In the genomic region with DNA sequence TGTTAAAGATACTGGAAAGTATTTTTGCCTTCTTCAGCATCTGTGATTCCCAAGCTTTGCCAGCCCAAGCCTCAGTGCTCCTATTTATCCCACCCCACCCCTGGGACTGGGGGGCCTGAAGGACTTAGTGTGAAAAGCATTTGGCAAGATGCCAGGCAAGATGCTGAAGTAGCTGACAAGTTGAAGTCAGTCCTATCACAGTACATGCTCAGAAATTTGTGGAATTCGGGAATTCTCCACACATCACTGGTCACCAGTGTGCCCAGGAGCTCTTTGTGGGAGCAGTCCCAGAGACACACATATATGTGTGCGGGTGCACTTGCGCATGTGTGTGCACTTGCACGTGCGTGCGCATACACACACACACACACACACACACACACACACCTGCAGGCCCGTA, we compare ENCODE assay signal across 17 mouse cellular contexts. TPM values are rescaled to one million over a fixed set of nuclear protein-coding genes. Genes with fewer than 3 reads are reported as not detected.
DNase-seq lines count a peak whose midpoint lies in the region; ATAC-seq and TF ChIP-seq lines count a peak whose summit lies in the region.
"Had no signal": no experiment of that assay in that cellular context is flagged by ENCODE, and none has a peak within 500 bp of the region (broad histone marks: within the 10 kb centered on the region; RNA-seq: fewer than 3 reads in every experiment).

No protein-coding gene starts in this region.

- WGBS in kidney, adult 2 months: 48% methylated on average over 7 of the region's 7 CpGs
- WGBS in kidney, embryonic 15.5 days: 72% methylated on average over 7 of the region's 7 CpGs
- 80% methylated on average over 7 of the region's 7 CpGs for WGBS in midbrain, postnatal 0 days
- 89% methylated on average over 7 of the region's 7 CpGs for WGBS in midbrain, embryonic 11.5 days

- H3K9me3 ChIP-seq in kidney, embryonic 15.5 days (replicated peaks): no peaks in the 10 kb centered on the region
- no peaks in the 10 kb centered on the region for H3K9me3 ChIP-seq in midbrain, postnatal 0 days (ENCODE audit: low read length)
- H3K9me3 ChIP-seq in midbrain, embryonic 11.5 days (ENCODE audit: control insufficient read depth, low read length): no peaks in the 10 kb centered on the region
- H3K9me3 ChIP-seq: limb, embryonic 12.5 days had no signal

- no peaks in the 10 kb centered on the region for H3K36me3 ChIP-seq in kidney, adult 2 months (ENCODE audit: control insufficient read depth, insufficient read depth, low read length)
- no peaks in the 10 kb centered on the region for H3K36me3 ChIP-seq in kidney, embryonic 15.5 days
- H3K36me3 ChIP-seq in midbrain, postnatal 0 days (ENCODE audit: insufficient read depth, low read length): no peaks in the 10 kb centered on the region
- no peaks in the 10 kb centered on the region for H3K36me3 ChIP-seq in midbrain, embryonic 11.5 days (ENCODE audit: control insufficient read depth, insufficient read depth, low read length)
- H3K36me3 ChIP-seq: limb, embryonic 12.5 days had no signal

- TF ChIP-seq CTCF in kidney, adult 2 months (conservative IDR thresholded peaks at IDR 0.05; ENCODE audit: insufficient read depth, insufficient read length, low read depth, low read length): no peak
- no peak for TF ChIP-seq CTCF in midbrain, postnatal 0 days (IDR thresholded peaks at IDR 0.05)

- DNase-seq in cerebellum, adult 9-10 months: peak; percentile 66
- DNase-seq in kidney, adult 2 months: peak; percentile 24
- DNase-seq in midbrain, postnatal 0 days (ENCODE audit: low spot score): peak; percentile 31
- no peak for DNase-seq in midbrain, embryonic 11.5 days (ENCODE audit: low spot score, missing footprints)
- no peak for DNase-seq in right cerebral cortex, adult 18-20 months
- DNase-seq: gastrocnemius, postnatal 36 days; thymus, postnatal 25 days had no signal

- H3K4me1 ChIP-seq in kidney, adult 2 months (ENCODE audit: control insufficient read depth, insufficient read depth, low read length): no peaks in the 10 kb centered on the region
- H3K4me1 ChIP-seq in kidney, embryonic 15.5 days: peaks cover 20% of the 10 kb centered on the region
- H3K4me1 ChIP-seq in midbrain, postnatal 0 days (ENCODE audit: insufficient read depth, low read length): no peaks in the 10 kb centered on the region
- H3K4me1 ChIP-seq in midbrain, embryonic 11.5 days (ENCODE audit: control insufficient read depth, insufficient read depth, low read length): no peaks in the 10 kb centered on the region

- no peak overlapping the region for H3K27ac ChIP-seq in kidney, adult 2 months (ENCODE audit: insufficient read depth, low read depth, low read length)
- no peak overlapping the region for H3K27ac ChIP-seq in kidney, embryonic 15.5 days
- H3K27ac ChIP-seq in midbrain, postnatal 0 days (ENCODE audit: low read depth, low read length): no peak overlapping the region
- H3K27ac ChIP-seq in midbrain, embryonic 11.5 days (ENCODE audit: low read depth, low read length): no peak overlapping the region
- H3K27ac ChIP-seq: left cerebral cortex, adult 2 months; limb, embryonic 12.5 days had no signal

- no peak overlapping the region for H3K4me3 ChIP-seq in kidney, adult 2 months (ENCODE audit: insufficient read depth, low read depth, low read length)
- no peak overlapping the region for H3K4me3 ChIP-seq in kidney, embryonic 15.5 days (replicated peaks)
- H3K4me3 ChIP-seq in midbrain, postnatal 0 days (ENCODE audit: low read depth, low read length): no peak overlapping the region
- H3K4me3 ChIP-seq in midbrain, embryonic 11.5 days (ENCODE audit: low read depth, low read length): no peak overlapping the region
- H3K4me3 ChIP-seq: left cerebral cortex, adult 2 months; limb, embryonic 12.5 days; myocyte had no signal

- no peaks in the 10 kb centered on the region for H3K27me3 ChIP-seq in kidney, adult 2 months (replicated peaks; ENCODE audit: control insufficient read depth, insufficient read depth, low read length)
- no peaks in the 10 kb centered on the region for H3K27me3 ChIP-seq in kidney, embryonic 15.5 days
- H3K27me3 ChIP-seq in midbrain, postnatal 0 days (ENCODE audit: insufficient read depth, low read length): no peaks in the 10 kb centered on the region
- no peaks in the 10 kb centered on the region for H3K27me3 ChIP-seq in midbrain, embryonic 11.5 days (ENCODE audit: control insufficient read depth, insufficient read depth, low read length)
- H3K27me3 ChIP-seq: limb, embryonic 12.5 days had no signal

- no peak for ATAC-seq in cerebellum, adult (ENCODE audit: insufficient number of reproducible peaks, low FRiP score, low TSS enrichment)
- no peak for ATAC-seq in kidney, embryonic 15.5 days (replicated peaks; ENCODE audit: low FRiP score)
- ATAC-seq in midbrain, postnatal 0 days (ENCODE audit: low FRiP score): no peak
- ATAC-seq in midbrain, embryonic 11.5 days (ENCODE audit: low FRiP score): no peak
- ATAC-seq in megakaryocyte progenitor cell, adult 5-6 weeks (replicated peaks; ENCODE audit: poor library complexity): no peak

- no peak overlapping the region for H3K4me2 ChIP-seq in kidney, embryonic 15.5 days
- no peak overlapping the region for H3K4me2 ChIP-seq in midbrain, postnatal 0 days (ENCODE audit: low read depth, low read length, poor library complexity, severe bottlenecking)
- H3K4me2 ChIP-seq in midbrain, embryonic 11.5 days: no peak overlapping the region
- H3K4me2 ChIP-seq: heart, embryonic 11.5 days; limb, embryonic 12.5 days had no signal

- no peak for TF ChIP-seq POLR2A in kidney, adult 2 months (IDR thresholded peaks at IDR 0.05; ENCODE audit: low read depth, low read length)

- no peak overlapping the region for H3K9ac ChIP-seq in kidney, embryonic 15.5 days
- H3K9ac ChIP-seq in midbrain, postnatal 0 days (replicated peaks; ENCODE audit: low read length, poor library complexity, severe bottlenecking): no peak overlapping the region
- no peak overlapping the region for H3K9ac ChIP-seq in midbrain, embryonic 11.5 days (ENCODE audit: low read length)
- H3K9ac ChIP-seq: limb, embryonic 12.5 days had no signal

RNA-seq across cellular contexts. Expression of gene Fat2, which starts 10.2 kb away (rescaled TPM):
- polyA plus RNA-seq in kidney, adult 2 months (2012; rRNA removed): 0.06 and 0.11 TPM in 2 replicates
- polyA plus RNA-seq in kidney, embryonic 15.5 days (2015; fragmentation: Nextera tagmentation; extraction: Ambion mirVana): 0.08 and 0.10 TPM in 2 replicates
- 1.1 and 4.2 TPM in 2 replicates for total RNA-seq in midbrain, postnatal 0 days (2014; rRNA removed)
- 0.04 TPM in 2 replicates for polyA plus RNA-seq in midbrain, postnatal 0 days (2015; fragmentation: Nextera tagmentation; extraction: Ambion mirVana)
- 0.03 TPM in 1 of 2 replicates, not detected in the other for polyA plus RNA-seq in midbrain, embryonic 11.5 days (2014; fragmentation: Nextera tagmentation; extraction: Ambion mirVana)
- not detected in 2 replicates for total RNA-seq in megakaryocyte progenitor cell, adult 5-6 weeks (2015)
- total RNA-seq in megakaryocyte progenitor cell, adult 5-6 weeks (2017): not detected in 2 replicates
- total RNA-seq: megakaryocyte-erythroid progenitor cell, adult 5-6 weeks; neutrophil, adult 5-6 weeks had no signal
- polyA plus RNA-seq: heart, embryonic 11.5 days; liver, embryonic 16.5 days had no signal

Comparison
In these comparisons a context has a peak if more than half of its experiments do, and no peak if none do; other contexts are left out.
1. DNase-seq: peak in cerebellum, adult 9-10 months (single experiment), kidney, adult 2 months (single experiment) and midbrain, postnatal 0 days (single experiment); none in midbrain, embryonic 11.5 days (single experiment) and right cerebral cortex, adult 18-20 months (single experiment).